In the genomic region with DNA sequence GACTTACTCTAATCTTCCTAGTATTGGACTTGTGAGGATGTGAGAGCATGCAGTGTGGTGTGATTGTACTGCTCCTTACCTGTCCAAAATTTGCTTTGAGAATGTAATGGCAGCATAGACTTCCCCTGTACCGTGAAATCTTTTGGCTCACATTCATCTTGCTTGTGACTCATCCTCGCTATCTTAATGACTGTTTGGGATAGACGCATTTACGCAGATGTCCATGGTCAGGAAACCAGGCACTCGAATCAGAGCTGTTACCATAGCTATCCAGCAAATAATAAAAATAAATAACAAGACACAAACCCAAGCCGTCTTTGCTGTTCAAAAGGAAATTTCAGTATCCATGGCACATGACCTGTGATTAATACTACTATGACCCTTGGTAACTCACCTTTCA, we compare ENCODE assay signal across 22 mouse cellular contexts.
DNase-seq lines count a peak whose midpoint lies in the region; ATAC-seq and TF ChIP-seq lines count a peak whose summit lies in the region.
"Had no signal": no experiment of that assay in that cellular context is flagged by ENCODE, and none has a peak within 500 bp of the region (broad histone marks: within the 10 kb centered on the region; RNA-seq: fewer than 3 reads in every experiment).

No protein-coding gene starts in this region.

- peaks cover 14% of the 10 kb centered on the region for H3K9me3 ChIP-seq in heart, postnatal 0 days (replicated peaks; ENCODE audit: control insufficient read depth, low read length)
- H3K9me3 ChIP-seq in heart, embryonic 10.5 days, result no peaks in the 10 kb centered on the region
- no peaks in the 10 kb centered on the region for H3K9me3 ChIP-seq in stomach, embryonic 15.5 days
- 0 out of 2 replicates have a peak, but pooled peaks cover 11% of the 10 kb centered on the region for H3K9me3 ChIP-seq in heart, embryonic 12.5 days (replicated peaks)
- H3K9me3 ChIP-seq: forebrain, embryonic 13.5 days; limb, embryonic 10.5 days had no signal

- WGBS in heart, postnatal 0 days, result 47% methylated on average over 6 of the region's 6 CpGs
- 75% methylated on average over 6 of the region's 6 CpGs for WGBS in heart, embryonic 10.5 days
- 64% methylated on average over 6 of the region's 6 CpGs for WGBS in stomach, embryonic 15.5 days
- 63% methylated on average over 6 of the region's 6 CpGs for WGBS in heart, embryonic 12.5 days

- no peak for ATAC-seq in heart, postnatal 0 days (ENCODE audit: insufficient read depth, low read depth)
- 0 out of 2 replicates have a peak, but pooled peaks have one; percentile 31 for ATAC-seq in stomach, embryonic 15.5 days (ENCODE audit: insufficient read depth, low FRiP score, low read depth)
- ATAC-seq in heart, embryonic 12.5 days (ENCODE audit: insufficient number of reproducible peaks, low FRiP score), result no peak
- ATAC-seq: liver, postnatal 0 days had no signal

- peaks cover 5% of the 10 kb centered on the region; the same call in 1 of the 2 replicates for H3K4me1 ChIP-seq in heart, postnatal 0 days (ENCODE audit: control insufficient read depth, insufficient read depth)
- H3K4me1 ChIP-seq in heart, embryonic 10.5 days, result no peaks in the 10 kb centered on the region; the same call in 1 of the 2 replicates
- H3K4me1 ChIP-seq in stomach, embryonic 15.5 days, result 0 out of 2 replicates have a peak, but pooled peaks cover 2% of the 10 kb centered on the region
- peaks cover 7% of the 10 kb centered on the region; the same call in 1 of the 2 replicates for H3K4me1 ChIP-seq in heart, embryonic 12.5 days (replicated peaks)
- H3K4me1 ChIP-seq: forebrain, embryonic 13.5 days had no signal

- no peak for TF ChIP-seq EP300 in heart, postnatal 0 days (IDR thresholded peaks at IDR 0.05; ENCODE audit: low read depth)

- H3K4me3 ChIP-seq in heart, postnatal 0 days (ENCODE audit: low read depth, low read length), result no peak overlapping the region
- no peak overlapping the region for H3K4me3 ChIP-seq in heart, embryonic 10.5 days
- no peak overlapping the region for H3K4me3 ChIP-seq in stomach, embryonic 15.5 days (replicated peaks)
- H3K4me3 ChIP-seq in heart, embryonic 12.5 days, result no peak overlapping the region
- H3K4me3 ChIP-seq: embryonic facial prominence, embryonic 12.5 days; erythroblast, embryonic 14.5 days; forebrain, embryonic 13.5 days; hindbrain, embryonic 12.5 days; limb, embryonic 10.5 days; neural tube, embryonic 13.5 days had no signal

- no peak overlapping the region for H3K27ac ChIP-seq in heart, postnatal 0 days (ENCODE audit: low read depth)
- H3K27ac ChIP-seq in heart, embryonic 10.5 days, result no peak overlapping the region
- no peak overlapping the region for H3K27ac ChIP-seq in stomach, embryonic 15.5 days
- H3K27ac ChIP-seq in heart, embryonic 12.5 days (ENCODE audit: poor library complexity, severe bottlenecking), result no peak overlapping the region
- H3K27ac ChIP-seq: embryonic facial prominence, embryonic 12.5 days; forebrain, embryonic 13.5 days; limb, embryonic 10.5 days; neural tube, embryonic 13.5 days had no signal

- H3K9ac ChIP-seq in heart, postnatal 0 days (replicated peaks; ENCODE audit: low read depth, low read length), result no peak overlapping the region
- no peak overlapping the region for H3K9ac ChIP-seq in stomach, embryonic 15.5 days
- no peak overlapping the region for H3K9ac ChIP-seq in heart, embryonic 12.5 days
- H3K9ac ChIP-seq: embryonic facial prominence, embryonic 12.5 days; forebrain, embryonic 13.5 days; hindbrain, embryonic 12.5 days; liver, postnatal 0 days; neural tube, embryonic 13.5 days had no signal

- no peak for TF ChIP-seq CTCF in heart, postnatal 0 days (IDR thresholded peaks at IDR 0.05; ENCODE audit: low read depth)

- DNase-seq in adrenal gland, adult 2 months, result peak; percentile 53
- no peak for DNase-seq in adrenal gland, postnatal 25 days
- DNase-seq in heart, postnatal 0 days (ENCODE audit: low spot score), result peak; percentile 21
- no peak for DNase-seq in heart, embryonic 10.5 days (ENCODE audit: low spot score)
- peak; percentile 57 for DNase-seq in Muller cell, postnatal 12 days (ENCODE audit: inconsistent ontology term)
- DNase-seq: cerebellum, adult 11-12 months; gastrocnemius, postnatal 14 days; heart, postnatal 10 days; kidney, adult 18-20 months; kidney, postnatal 25 days; liver, postnatal 0 days; thymus, postnatal 25 days had no signal

- no peaks in the 10 kb centered on the region for H3K36me3 ChIP-seq in heart, postnatal 0 days (replicated peaks; ENCODE audit: control insufficient read depth, insufficient read depth, low read length)
- no peaks in the 10 kb centered on the region for H3K36me3 ChIP-seq in heart, embryonic 10.5 days
- no peaks in the 10 kb centered on the region for H3K36me3 ChIP-seq in stomach, embryonic 15.5 days
- peaks cover 10% of the 10 kb centered on the region; the same call in 1 of the 2 replicates for H3K36me3 ChIP-seq in heart, embryonic 12.5 days
- H3K36me3 ChIP-seq: embryonic facial prominence, embryonic 12.5 days; hindbrain, embryonic 12.5 days; neural tube, embryonic 13.5 days had no signal

- no peaks in the 10 kb centered on the region for H3K27me3 ChIP-seq in heart, postnatal 0 days (ENCODE audit: control insufficient read depth, insufficient read depth, low read length)
- no peaks in the 10 kb centered on the region for H3K27me3 ChIP-seq in heart, embryonic 10.5 days (ENCODE audit: insufficient read depth, poor library complexity, severe bottlenecking)
- H3K27me3 ChIP-seq in stomach, embryonic 15.5 days (replicated peaks), result no peaks in the 10 kb centered on the region
- H3K27me3 ChIP-seq in heart, embryonic 12.5 days (replicated peaks), result no peaks in the 10 kb centered on the region
- H3K27me3 ChIP-seq: CH12.LX; embryonic facial prominence, embryonic 12.5 days; forebrain, embryonic 13.5 days; hindbrain, embryonic 12.5 days; neural tube, embryonic 13.5 days had no signal

- no peak overlapping the region for H3K4me2 ChIP-seq in heart, postnatal 0 days (ENCODE audit: low read depth, low read length)
- H3K4me2 ChIP-seq in stomach, embryonic 15.5 days, result no peak overlapping the region
- no peak overlapping the region for H3K4me2 ChIP-seq in heart, embryonic 12.5 days
- H3K4me2 ChIP-seq: embryonic facial prominence, embryonic 12.5 days; forebrain, embryonic 13.5 days; hindbrain, embryonic 12.5 days; midbrain, embryonic 11.5 days had no signal

Comparison
In these comparisons a context has a peak if more than half of its experiments do, and no peak if none do; other contexts are left out.
1. DNase-seq: peak in adrenal gland, adult 2 months (single experiment), heart, postnatal 0 days (single experiment) and Muller cell, postnatal 12 days (single experiment); none in adrenal gland, postnatal 25 days (single experiment) and heart, embryonic 10.5 days (single experiment).